Mouse (Mus musculus): Measurements from ENCODE around the gene Prdm11.

Gene Prdm11

GRCm38 (mm10) chr2:93011933-93012332, 34.0 kb downstream of the Prdm11 start:
- no peak for DNase-seq (ENCODE audit: low spot score)

GRCm38 (mm10) chr2:93011465-93011864, 34.5 kb downstream of the Prdm11 start:
- no peak for DNase-seq (ENCODE audit: low spot score)

- DNase-seq (ENCODE audit: low spot score) = no peak
Measured at GRCm38 (mm10) chr2:93007967-93008685, 37.8 kb downstream of the Prdm11 start.

- DNase-seq (ENCODE audit: low spot score) = no peak
Measured at GRCm38 (mm10) chr2:93005028-93005427, 40.9 kb downstream of the Prdm11 start.

- no peak for DNase-seq (ENCODE audit: low spot score)
Measured at GRCm38 (mm10) chr2:92991976-92992375, 54.0 kb downstream of the Prdm11 start.

GRCm38 (mm10) chr2:92989593-92989992, 56.4 kb downstream of the Prdm11 start:
- no peak for DNase-seq (ENCODE audit: low spot score)

GRCm38 (mm10) chr2:92987901-92988631, 57.9 kb downstream of the Prdm11 start:
- peak; percentile 83 for DNase-seq (ENCODE audit: low spot score)

GRCm38 (mm10) chr2:92987108-92987618, 58.8 kb downstream of the Prdm11 start:
- DNase-seq (ENCODE audit: low spot score) = no peak

- no peak for DNase-seq (ENCODE audit: low spot score)
Measured at GRCm38 (mm10) chr2:92985600-92985999, 60.4 kb downstream of the Prdm11 start.

GRCm38 (mm10) chr2:92985171-92985570, 60.8 kb downstream of the Prdm11 start:
- no peak for DNase-seq (ENCODE audit: low spot score)

- DNase-seq (ENCODE audit: low spot score) = no peak
Measured at GRCm38 (mm10) chr2:92984321-92985108, 61.5 kb downstream of the Prdm11 start.

GRCm38 (mm10) chr2:92983273-92983620, 62.7 kb downstream of the Prdm11 start:
- no peak for DNase-seq (ENCODE audit: low spot score)

GRCm38 (mm10) chr2:92982591-92983272, 63.2 kb downstream of the Prdm11 start:
- no peak for DNase-seq (ENCODE audit: low spot score)

GRCm38 (mm10) chr2:92980165-92980564, 65.8 kb downstream of the Prdm11 start:
- no peak for DNase-seq (ENCODE audit: low spot score)

GRCm38 (mm10) chr2:92975031-92975790, 70.8 kb downstream of the Prdm11 start:
- DNase-seq (ENCODE audit: low spot score) = no peak

GRCm38 (mm10) chr2:92973646-92974045, 72.3 kb downstream of the Prdm11 start:
- no peak for DNase-seq (ENCODE audit: low spot score)

- no peak for DNase-seq (ENCODE audit: low spot score)
Measured at GRCm38 (mm10) chr2:92972071-92972470, 73.9 kb downstream of the Prdm11 start.

- no peak for DNase-seq (ENCODE audit: low spot score)
Measured at GRCm38 (mm10) chr2:92971536-92971935, 74.4 kb downstream of the Prdm11 start.

- DNase-seq (ENCODE audit: low spot score) = no peak
Measured at GRCm38 (mm10) chr2:92971069-92971468, 74.9 kb downstream of the Prdm11 start.

GRCm38 (mm10) chr2:92967839-92968166, 78.2 kb downstream of the Prdm11 start:
- DNase-seq (ENCODE audit: low spot score) = no peak

Measured in urinary bladder, postnatal 14 days (tissue).